Mouse (Mus musculus) testis, adult 2 months (tissue): ENCODE results near the gene Serpinf1. TPM values are rescaled to one million over a fixed set of nuclear protein-coding genes. Genes with fewer than 3 reads are reported as not detected.
"Not testable (repeated sequence)": the region's sequence is repeated elsewhere in the genome, so short reads cannot be mapped to it uniquely, and the experiment has no call there.

Experiments
- H3K27ac ChIP-seq: fragments of 200-500 bp; 2 replicates; pipeline ENCODE4 v1.5.1; 2012; ENCODE audit warnings: low read depth, low read length; ENCODE audit not compliant: control insufficient read depth, insufficient read depth
- H3K27me3 ChIP-seq: fragments of 200-500 bp; 2 replicates; pipeline ENCODE4 v1.6.1; 2012; ENCODE audit warnings: mild to moderate bottlenecking, low read length, moderate library complexity; ENCODE audit not compliant: control insufficient read depth, insufficient read depth
- H3K36me3 ChIP-seq: fragments of 200-500 bp; 2 replicates; pipeline ENCODE4 v1.6.1; 2012; ENCODE audit warnings: mild to moderate bottlenecking, low read length; ENCODE audit not compliant: control insufficient read depth, insufficient read depth
- H3K4me1 ChIP-seq: fragments of 200-500 bp; 2 replicates; pipeline ENCODE4 v1.6.1; 2012; ENCODE audit warnings: low read length; ENCODE audit not compliant: control insufficient read depth, insufficient read depth
- H3K4me3 ChIP-seq: fragments of 200-500 bp; 2 replicates; pipeline ENCODE4 v1.5.1; 2012; ENCODE audit warnings: low read depth, mild to moderate bottlenecking, low read length, moderate library complexity, mixed read lengths; ENCODE audit not compliant: control insufficient read depth
- CTCF ChIP-seq: fragments of 200-500 bp; IDR thresholded peaks from 2 replicates; pipeline ENCODE4 v1.5.1; 2012; ENCODE audit warnings: low read depth, mild to moderate bottlenecking, inconsistent platforms, low read length, moderate library complexity; ENCODE audit not compliant: control insufficient read depth, insufficient read depth, insufficient replicate concordance
- POLR2A ChIP-seq: fragments of 200-500 bp; IDR thresholded peaks from 2 replicates; pipeline ENCODE4 v1.6.1; 2012; ENCODE audit warnings: low read depth, mild to moderate bottlenecking, inconsistent platforms, low read length, moderate library complexity; ENCODE audit not compliant: control insufficient read depth
- polyA plus RNA-seq: library from polyadenylated mRNA; depleted of rRNA; stranded (reverse); fragments of >200 nt; gene quantifications from 2 replicates; pipeline ENCODE4 v1.2.3, GENCODE M21; 2012; rRNA removed

Serpinf1 gene
- polyA plus RNA-seq, 1 experiment: 13.3 TPM

GRCm38 (mm10) chr11:75395611-75396010 lies 26.9 kb downstream of the Serpinf1 start:
- no peaks in the 10 kb centered on the region for H3K27me3 ChIP-seq
- no peak overlapping the region for H3K4me3 ChIP-seq
- H3K27ac ChIP-seq: no peak overlapping the region
- H3K36me3 ChIP-seq: no peaks in the 10 kb centered on the region; the same call in 1 of the 2 replicates
- H3K4me1 ChIP-seq: no peaks in the 10 kb centered on the region
- TF ChIP-seq CTCF (no peak), POLR2A (no peak)

DNA sequence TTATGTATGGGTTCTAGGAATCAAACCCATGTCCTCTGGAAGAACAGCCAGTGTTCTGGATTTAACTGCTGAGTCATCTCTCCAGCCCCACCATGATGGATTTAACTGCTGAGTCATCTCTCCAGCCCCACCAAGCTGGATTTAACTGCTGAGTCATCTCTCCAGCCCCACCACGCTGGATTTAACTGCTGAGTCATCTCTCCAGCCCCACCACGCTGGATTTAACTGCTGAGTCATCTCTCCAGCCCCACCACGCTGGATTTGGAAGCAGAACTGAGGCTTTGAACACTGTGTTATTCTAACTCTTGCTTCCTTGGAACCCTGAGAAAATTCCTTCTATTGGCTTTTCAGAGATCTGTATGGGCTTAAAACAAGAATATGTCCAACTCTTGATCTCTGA lies 39.0 kb downstream of the Serpinf1 start:
- not testable (repeated sequence) for H3K4me1 ChIP-seq, H3K27ac ChIP-seq, H3K27me3 ChIP-seq, H3K36me3 ChIP-seq, H3K4me3 ChIP-seq

DNA sequence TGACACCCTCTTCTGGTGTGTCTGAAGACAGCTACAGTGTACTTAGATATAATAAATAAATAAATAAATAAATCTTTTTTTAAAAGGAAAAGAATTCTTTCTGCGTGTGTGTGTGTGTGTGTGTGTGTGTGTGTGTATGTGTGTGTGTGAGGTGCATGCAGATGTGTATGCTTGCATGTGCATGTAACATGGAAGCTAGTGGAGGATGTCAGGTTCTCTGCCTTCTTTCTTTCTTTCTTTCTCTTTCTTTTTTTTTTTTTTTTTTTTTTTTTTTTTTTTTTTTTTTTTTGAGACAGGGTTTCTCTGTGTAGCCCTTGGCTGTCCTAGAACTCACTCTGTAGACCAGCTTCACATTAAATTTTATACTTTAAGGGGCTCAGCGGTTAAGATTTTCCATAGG lies 43.7 kb downstream of the Serpinf1 start:
- not testable (repeated sequence) for H3K27me3 ChIP-seq, H3K27ac ChIP-seq, H3K36me3 ChIP-seq, H3K4me3 ChIP-seq, H3K4me1 ChIP-seq

- Histone ChIP-seq H3K4me1 (no peaks in the 10 kb centered on the region), H3K27me3 (no peaks in the 10 kb centered on the region), H3K27ac (no peak overlapping the region), H3K36me3 (no peaks in the 10 kb centered on the region), H3K4me3 (no peak overlapping the region)
- TF ChIP-seq POLR2A (no peak), CTCF (no peak)
Measured at GRCm38 (mm10) chr11:75377125-75377524, 45.4 kb downstream of the Serpinf1 start.

Other genes with a start within 250 kb of the Serpinf1 start
- gene Ovca2, start 243.9 kb downstream of the Serpinf1 start, polyA plus RNA-seq: 9.1 and 10.2 TPM in 2 replicates
- 12.8 and 16.6 TPM in 2 replicates for gene Dph1, start 231.5 kb downstream of the Serpinf1 start, polyA plus RNA-seq
- gene Rtn4rl1, start 228.9 kb downstream of the Serpinf1 start, polyA plus RNA-seq: 3.1 and 3.3 TPM in 2 replicates
- 73.7 and 76.4 TPM in 2 replicates for gene Rpa1, start 74.4 kb downstream of the Serpinf1 start, polyA plus RNA-seq
- gene Smyd4, start 74.3 kb downstream of the Serpinf1 start, polyA plus RNA-seq: 1.8 and 2.1 TPM in 2 replicates
- gene Serpinf2, start 16.9 kb upstream of the Serpinf1 start, polyA plus RNA-seq: 0.29 and 0.33 TPM in 2 replicates
- gene Wdr81, start 32.0 kb upstream of the Serpinf1 start, polyA plus RNA-seq: 4.1 and 5.1 TPM in 2 replicates
- 6.8 and 7.3 TPM in 2 replicates for gene Tlcd2, start 39.0 kb upstream of the Serpinf1 start, polyA plus RNA-seq
- gene Prpf8, start 64.1 kb upstream of the Serpinf1 start, polyA plus RNA-seq: 45.6 and 48.8 TPM in 2 replicates
- gene Rilp, start 87.4 kb upstream of the Serpinf1 start, polyA plus RNA-seq: 0.58 and 0.94 TPM in 2 replicates
- gene Scarf1, start 90.8 kb upstream of the Serpinf1 start, polyA plus RNA-seq: 0.64 and 0.77 TPM in 2 replicates
- gene Slc43a2, start 109.0 kb upstream of the Serpinf1 start, polyA plus RNA-seq: 23.0 and 27.1 TPM in 2 replicates
- 39.4 and 41.3 TPM in 2 replicates for gene Pitpna, start 165.4 kb upstream of the Serpinf1 start, polyA plus RNA-seq
- 121 and 128 TPM in 2 replicates for gene Inpp5k, start 208.3 kb upstream of the Serpinf1 start, polyA plus RNA-seq
- 41.3 and 48.7 TPM in 2 replicates for gene Myo1c, start 227.8 kb upstream of the Serpinf1 start, polyA plus RNA-seq